Mouse (Mus musculus) effector memory CD4-positive, alpha-beta T cell, adult 7 months (primary cell): Measurements from ENCODE around the gene Pik3c2a. TPM values are rescaled to one million over a fixed set of nuclear protein-coding genes. Genes with fewer than 3 reads are reported as not detected.

Experiments used
- polyA plus RNA-seq: library from polyadenylated mRNA; unstranded; fragments of 100-300 nt; shearing (Covaris generic); gene quantifications from one replicate; pipeline ENCODE4 v1.2.1, GENCODE M21; 2017

The Pik3c2a gene
- 24.9 TPM for polyA plus RNA-seq

DNA sequence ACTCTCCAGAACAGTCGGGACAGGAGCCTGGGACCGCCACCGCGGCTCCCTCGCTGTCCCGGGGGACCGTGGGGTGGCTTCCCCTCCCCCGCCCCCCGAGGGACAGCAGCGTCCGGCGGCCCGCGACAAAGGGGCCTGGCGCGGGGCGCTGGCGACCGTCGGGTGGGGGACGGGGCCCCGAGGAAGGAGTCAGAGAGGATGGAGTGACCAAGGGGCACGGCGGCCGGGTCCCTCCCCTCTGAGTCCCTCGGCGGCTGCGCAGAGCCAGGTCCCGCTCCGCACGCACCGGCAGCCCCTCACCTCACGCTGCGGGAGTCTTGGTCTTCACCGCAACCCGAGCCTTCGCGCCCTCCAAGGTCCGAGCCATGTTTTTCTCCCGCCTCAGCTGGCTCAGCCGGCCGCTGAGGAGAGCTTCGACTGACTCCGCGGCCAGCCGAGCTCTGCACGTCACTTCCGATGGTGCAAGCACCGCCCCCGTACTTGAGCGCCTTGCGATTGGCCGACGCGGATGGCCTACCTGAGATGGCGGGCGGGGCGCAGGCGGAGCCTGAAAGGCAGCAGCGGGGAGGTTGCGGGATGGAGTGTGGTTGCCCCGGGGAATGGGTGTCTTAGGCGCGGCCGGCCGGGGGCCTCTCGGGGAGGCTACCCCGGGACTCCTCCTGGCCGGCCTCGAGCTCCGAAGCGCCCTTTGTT is at the start of gene Pik3c2a:
Gene Pik3c2a, minus strand, starts transcription at position 446 of the 693 bp plus-strand sequence.

GRCm38 (mm10) chr7:116333713-116334668 is 109.3 kb downstream of the Pik3c2a start, which contains the start of gene Rps13:
Gene Rps13 (minus strand): TSS chr7:116334195.

DNA sequence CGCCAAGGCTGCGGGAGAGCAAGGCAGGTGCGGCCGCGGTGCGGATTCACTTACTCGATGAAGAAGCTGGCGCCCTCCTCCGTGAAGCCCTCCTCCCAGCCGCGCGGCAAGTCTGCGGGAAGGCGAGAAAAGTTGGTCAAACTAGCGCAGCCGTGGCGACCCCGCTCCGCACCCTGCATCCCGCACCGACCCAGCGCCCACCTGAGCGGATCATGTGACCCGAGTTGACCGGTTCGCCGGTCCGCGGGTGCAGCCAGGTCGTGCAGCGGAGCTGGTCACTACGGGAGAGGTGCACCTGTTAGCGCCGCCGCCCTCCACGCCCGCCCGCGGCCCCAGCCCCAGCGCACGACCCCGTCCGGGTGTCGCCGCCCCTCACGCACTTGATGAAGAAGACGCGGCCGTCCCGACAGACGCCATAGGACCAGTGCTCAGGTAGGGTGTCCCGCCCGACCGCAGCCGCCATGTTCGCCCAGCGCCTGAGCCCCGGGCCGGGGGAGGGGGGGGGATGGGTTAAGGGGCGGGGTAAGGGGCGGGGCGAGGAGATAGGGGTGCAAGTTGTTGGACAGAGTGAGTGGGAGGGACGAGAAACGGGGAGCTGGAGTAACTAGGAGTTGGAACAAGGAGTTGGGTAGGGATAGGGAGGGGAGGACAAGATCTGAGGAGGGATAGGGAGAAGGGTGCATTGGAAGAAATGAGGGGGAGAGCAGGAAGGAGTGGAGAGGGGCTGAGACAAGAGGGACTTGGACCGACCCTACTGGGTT is 135.2 kb downstream of the Pik3c2a start, which contains the start of gene Plekha7:
Gene Plekha7, minus strand, starts transcription at position 506 of the 761 bp plus-strand sequence.

Other genes with a start within 250 kb of the Pik3c2a start
- 13.0 TPM for gene Plekha7, start 135.1 kb downstream of the Pik3c2a start, polyA plus RNA-seq
- 715 TPM for gene Rps13, start 109.3 kb downstream of the Pik3c2a start, polyA plus RNA-seq
- 2.9 TPM for gene Nucb2, start 60.9 kb upstream of the Pik3c2a start, polyA plus RNA-seq